Mouse (Mus musculus): ENCODE data around the gene Itln1.

- peak; percentile 86 for TF ChIP-seq CTCF (IDR thresholded peaks at IDR 0.05; ENCODE audit: borderline replicate concordance, extremely low read depth, insufficient read depth, insufficient read length)
- TF ChIP-seq POLR2A (IDR thresholded peaks at IDR 0.05; ENCODE audit: borderline replicate concordance, extremely low read depth, insufficient read depth, insufficient read length, poor library complexity, severe bottlenecking): no peak; the same call in 1 of the 2 replicates
Observed at GRCm38 (mm10) chr1:171503250-171503591, 31.9 kb downstream of the Itln1 start, which contains the start of gene Alyref2.
